Mouse (Mus musculus): ENCODE results near the gene Mphosph6.

DNA sequence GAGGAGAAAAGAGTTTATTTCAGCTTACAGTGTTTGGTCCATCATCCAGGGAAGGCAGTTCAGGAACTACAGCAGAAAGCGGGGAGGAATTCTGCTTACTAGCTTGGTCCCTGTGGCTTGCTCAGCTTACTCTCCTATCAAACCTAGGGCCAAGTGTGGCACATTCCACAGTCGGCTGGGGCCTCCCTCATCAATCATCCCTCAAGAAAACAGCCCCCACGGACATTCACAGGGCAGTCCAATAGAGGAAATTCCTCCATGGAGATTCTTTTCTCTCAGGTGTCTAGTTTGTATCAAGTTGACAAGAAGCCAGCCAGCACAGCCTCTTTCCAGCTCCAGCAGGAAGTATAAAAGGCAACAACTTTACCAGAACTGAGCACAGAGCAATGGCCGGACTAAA lies 11.8 kb upstream of the Mphosph6 start:
- no peak for TF ChIP-seq CTCF (conservative IDR thresholded peaks at IDR 0.05; ENCODE audit: insufficient read depth, insufficient read length, low read depth, low read length)
- no peak for TF ChIP-seq POLR2A (IDR thresholded peaks at IDR 0.05; ENCODE audit: low read depth, low read length)

All from kidney, adult 2 months (tissue).